Mouse (Mus musculus): ENCODE data around the gene BC005624.
A peak's percentile ranks its signal among the peaks of the same experiment; 100 is the strongest.

GRCm38 (mm10) chr2:30941586-30941985 is 40.4 kb downstream of the BC005624 start:
- TF ChIP-seq RAD21 (IDR thresholded peaks at IDR 0.05; ENCODE audit: low read depth, low read length) (no peak), POLR2A (IDR thresholded peaks at IDR 0.05; ENCODE audit: control insufficient read depth in 1 of 2, insufficient read depth in 1 of 2, low read depth in 1 of 2, low read length in 2 of 2, poor library complexity in 1 of 2) (no peak), CTCF (IDR thresholded peaks at IDR 0.05 in 2 of 3, conservative IDR thresholded peaks at IDR 0.05 in 1 of 3; ENCODE audit: control insufficient read depth in 1 of 3, insufficient read depth in 1 of 3, low read depth in 2 of 3, low read length in 3 of 3, poor library complexity in 1 of 3, severe bottlenecking in 1 of 3) (no peak), MXI1 (IDR thresholded peaks at IDR 0.05; ENCODE audit: low read depth, low read length) (peak; percentile 86)

All from MEL (cell line).